Mouse (Mus musculus): Measurements from ENCODE around the gene Hmgb2.
"Not testable (repeated sequence)": the region's sequence is repeated elsewhere in the genome, so short reads cannot be mapped to it uniquely, and the experiment has no call there.

Hmgb2 gene

GRCm38 (mm10) chr8:57510791-57511315 is 854 bp upstream of the Hmgb2 start:
- no peak for DNase-seq (ENCODE audit: low read depth, low spot score)

- DNase-seq (ENCODE audit: low read depth, low spot score), result peak; percentile 71
Observed at GRCm38 (mm10) chr8:57512141-57513056, 692 bp downstream of the Hmgb2 start.

- DNase-seq (ENCODE audit: low read depth, low spot score), result not testable (repeated sequence)
Observed at GRCm38 (mm10) chr8:57513178-57513661, 1.5 kb downstream of the Hmgb2 start.

- DNase-seq (ENCODE audit: low read depth, low spot score), result not testable (repeated sequence)
Observed at GRCm38 (mm10) chr8:57516685-57517084, 5.0 kb downstream of the Hmgb2 start.

- DNase-seq (ENCODE audit: low read depth, low spot score), result no peak
Observed at GRCm38 (mm10) chr8:57517723-57518122, 6.0 kb downstream of the Hmgb2 start.

GRCm38 (mm10) chr8:57520186-57520786 is 8.6 kb downstream of the Hmgb2 start:
- DNase-seq (ENCODE audit: low read depth, low spot score), result peak; percentile 35

- DNase-seq (ENCODE audit: low read depth, low spot score), result no peak
Observed at GRCm38 (mm10) chr8:57528036-57528435, 16.3 kb downstream of the Hmgb2 start.

GRCm38 (mm10) chr8:57530238-57530637 is 18.5 kb downstream of the Hmgb2 start:
- no peak for DNase-seq (ENCODE audit: low read depth, low spot score)

GRCm38 (mm10) chr8:57530666-57531349 is 19.1 kb downstream of the Hmgb2 start:
- peak; percentile 90 for DNase-seq (ENCODE audit: low read depth, low spot score)

GRCm38 (mm10) chr8:57532223-57532622 is 20.5 kb downstream of the Hmgb2 start:
- no peak for DNase-seq (ENCODE audit: low read depth, low spot score)

GRCm38 (mm10) chr8:57533106-57533505 is 21.4 kb downstream of the Hmgb2 start:
- DNase-seq (ENCODE audit: low read depth, low spot score), result no peak

- DNase-seq (ENCODE audit: low read depth, low spot score), result no peak
Observed at GRCm38 (mm10) chr8:57534495-57534894, 22.8 kb downstream of the Hmgb2 start.

GRCm38 (mm10) chr8:57536167-57536566 is 24.5 kb downstream of the Hmgb2 start:
- DNase-seq (ENCODE audit: low read depth, low spot score), result no peak

- no peak for DNase-seq (ENCODE audit: low read depth, low spot score)
Observed at GRCm38 (mm10) chr8:57538601-57539000, 26.9 kb downstream of the Hmgb2 start.

- peak; percentile 76 for DNase-seq (ENCODE audit: low read depth, low spot score)
Observed at GRCm38 (mm10) chr8:57540110-57540838, 28.6 kb downstream of the Hmgb2 start.

GRCm38 (mm10) chr8:57540951-57541350 is 29.2 kb downstream of the Hmgb2 start:
- no peak for DNase-seq (ENCODE audit: low read depth, low spot score)

GRCm38 (mm10) chr8:57541405-57541804 is 29.7 kb downstream of the Hmgb2 start:
- no peak for DNase-seq (ENCODE audit: low read depth, low spot score)

GRCm38 (mm10) chr8:57546401-57546800 is 34.7 kb downstream of the Hmgb2 start:
- no peak for DNase-seq (ENCODE audit: low read depth, low spot score)

GRCm38 (mm10) chr8:57546834-57547233 is 35.1 kb downstream of the Hmgb2 start:
- DNase-seq (ENCODE audit: low read depth, low spot score), result no peak

- no peak for DNase-seq (ENCODE audit: low read depth, low spot score)
Observed at GRCm38 (mm10) chr8:57547581-57547980, 35.9 kb downstream of the Hmgb2 start.
